Mouse (Mus musculus): ENCODE measurements around the gene Loxl4.

DNA sequence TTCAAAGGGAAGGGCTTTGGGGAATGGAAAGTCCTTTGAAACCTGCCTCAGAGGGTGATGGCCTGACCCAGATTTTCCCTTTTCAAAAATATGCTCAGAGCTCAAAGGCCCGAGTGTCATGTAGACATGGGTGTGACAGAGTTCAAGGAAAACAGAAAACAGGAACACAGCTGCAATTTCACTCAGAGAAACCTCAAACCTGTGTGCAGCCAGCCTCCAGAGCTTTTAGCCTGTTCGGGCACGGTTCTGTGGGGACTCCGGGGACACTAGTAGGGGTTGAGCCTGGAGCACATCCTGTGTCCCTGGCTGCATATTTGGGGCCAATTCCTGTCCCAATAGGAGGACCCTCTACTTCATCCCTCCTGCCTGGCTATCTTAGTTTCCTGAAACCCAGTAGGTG, 19.7 kb upstream of the Loxl4 start:
- TF ChIP-seq CTCF (IDR thresholded peaks at IDR 0.05; ENCODE audit: borderline replicate concordance, control insufficient read depth, extremely low read depth, insufficient read depth, low read length, poor library complexity), result no peak
- no peak for TF ChIP-seq POLR2A (IDR thresholded peaks at IDR 0.05; ENCODE audit: control insufficient read depth, extremely low read depth, insufficient read depth, low read length, poor library complexity)
